Mouse (Mus musculus) macrophage (primary cell): ENCODE results near the gene Lama5. TPM values are rescaled to one million over a fixed set of nuclear protein-coding genes. Genes with fewer than 3 reads are reported as not detected.
"Not testable (repeated sequence)": the region's sequence is repeated elsewhere in the genome, so short reads cannot be mapped to it uniquely, and the experiment has no call there.

Source experiments
- H3K27ac ChIP-seq: fragments of 350-480 bp; formaldehyde crosslinking; 2 replicates; pipeline ENCODE4 v1.9.0; 2021
- H3K36me3 ChIP-seq: fragments of 350-480 bp; formaldehyde crosslinking; 2 replicates; pipeline ENCODE4 v1.9.0; 2021; ENCODE audit errors: inconsistent target
- H3K4me3 ChIP-seq: fragments of 350-480 bp; formaldehyde crosslinking; 2 replicates; pipeline ENCODE4 v1.9.0; 2021; ENCODE audit errors: inconsistent target
- H3K79me2 ChIP-seq: fragments of 350-480 bp; formaldehyde crosslinking; 2 replicates; pipeline ENCODE4 v1.9.0; 2021; ENCODE audit errors: inconsistent target
- WGBS: methylation state at CpG from one replicate; pipeline ENCODE4 v1.1.7; 2026; ENCODE audit warnings: inconsistent platforms; ENCODE audit not compliant: missing documents; 5-methylcytosine and 5-hydroxymethylcytosine counted together
- polyA plus RNA-seq: library from polyadenylated mRNA; stranded (reverse); fragments of 250-400 nt; gene quantifications from 3 replicates; pipeline ENCODE4 v1.2.4, GENCODE M21; 2018; ENCODE audit warnings: inconsistent platforms

The Lama5 gene
- polyA plus RNA-seq, 1 experiment from 2014 or later, result not detected

GRCm38 (mm10) chr2:180259826-180260609 is 34.4 kb upstream of the Lama5 start:
- WGBS, result 87% methylated on average over 17 of the region's 17 CpGs
- H3K4me3 ChIP-seq, H3K27ac ChIP-seq: not testable (repeated sequence)
- Histone ChIP-seq H3K36me3 (peaks cover 15% of the 10 kb centered on the region; the same call in 1 of the 2 replicates), H3K79me2 (peaks cover 14% of the 10 kb centered on the region)

GRCm38 (mm10) chr2:180258951-180259484 is 33.4 kb upstream of the Lama5 start:
- H3K4me3 ChIP-seq, result not testable (repeated sequence)
- peaks cover 12% of the 10 kb centered on the region; the same call in 1 of the 2 replicates for H3K36me3 ChIP-seq

GRCm38 (mm10) chr2:180257963-180258865 is 32.6 kb upstream of the Lama5 start:
- Histone ChIP-seq H3K36me3 (peaks cover 7% of the 10 kb centered on the region; the same call in 1 of the 2 replicates), H3K27ac (peak overlapping the region; percentile 49), H3K79me2 (peaks cover 14% of the 10 kb centered on the region), H3K4me3 (peak overlapping the region; percentile 96)
- WGBS, result 61% methylated on average over 11 of the region's 11 CpGs

More at GRCm38 (mm10) chr2:180258951-180259484, 33.4 kb upstream of the Lama5 start:
- peaks cover 14% of the 10 kb centered on the region for H3K79me2 ChIP-seq
- not testable (repeated sequence) for H3K27ac ChIP-seq
- 92% methylated on average over 10 of the region's 10 CpGs for WGBS

GRCm38 (mm10) chr2:180257001-180257521 is 31.4 kb upstream of the Lama5 start, which contains the start of gene Rps21:
Rps21 (plus strand) TSS chr2:180257377.
- 2% methylated on average over 38 of the region's 38 CpGs for WGBS
- Histone ChIP-seq H3K79me2 (peaks cover 14% of the 10 kb centered on the region), H3K36me3 (peaks cover 7% of the 10 kb centered on the region; the same call in 1 of the 2 replicates), H3K4me3 (peak within 1 kb of the TSS; percentile 96), H3K27ac (peak within 1 kb of the TSS; percentile 71)

- H3K4me3 ChIP-seq, result peak overlapping the region; percentile 55
Measured at GRCm38 (mm10) chr2:180256296-180257000, 30.8 kb upstream of the Lama5 start.

GRCm38 (mm10) chr2:180255701-180256100 is 30.0 kb upstream of the Lama5 start:
- WGBS, result 52% methylated on average over 2 of the region's 9 CpGs
- peak overlapping the region; percentile 71; the same call in 1 of the 2 replicates for H3K27ac ChIP-seq
- peaks cover 14% of the 10 kb centered on the region for H3K79me2 ChIP-seq
- peak overlapping the region; percentile 55; the same call in 1 of the 2 replicates for H3K4me3 ChIP-seq
- H3K36me3 ChIP-seq, result peaks cover 3% of the 10 kb centered on the region; the same call in 1 of the 2 replicates

More at GRCm38 (mm10) chr2:180256296-180257000, 30.8 kb upstream of the Lama5 start:
- H3K79me2 ChIP-seq, result peaks cover 14% of the 10 kb centered on the region
- peak overlapping the region; percentile 71 for H3K27ac ChIP-seq
- WGBS, result 23% methylated on average over 25 of the region's 26 CpGs
- peaks cover 7% of the 10 kb centered on the region; the same call in 1 of the 2 replicates for H3K36me3 ChIP-seq

- peaks cover 14% of the 10 kb centered on the region for H3K79me2 ChIP-seq
- no peaks in the 10 kb centered on the region; the same call in 1 of the 2 replicates for H3K36me3 ChIP-seq
- 94% methylated on average over 5 of the region's 5 CpGs for WGBS
- no peak overlapping the region for H3K27ac ChIP-seq
- H3K4me3 ChIP-seq, result no peak overlapping the region
Measured at GRCm38 (mm10) chr2:180254436-180255209, 29.0 kb upstream of the Lama5 start.

GRCm38 (mm10) chr2:180251838-180252237 is 26.2 kb upstream of the Lama5 start:
- no peaks in the 10 kb centered on the region for H3K36me3 ChIP-seq
- H3K4me3 ChIP-seq, result no peak overlapping the region
- WGBS, result 85% methylated on average over 3 of the region's 3 CpGs
- H3K79me2 ChIP-seq, result no peaks in the 10 kb centered on the region
- no peak overlapping the region for H3K27ac ChIP-seq

GRCm38 (mm10) chr2:180250930-180251611 is 25.4 kb upstream of the Lama5 start:
- no peaks in the 10 kb centered on the region for H3K79me2 ChIP-seq
- WGBS, result 32% methylated on average over 11 of the region's 11 CpGs
- H3K4me3 ChIP-seq, result no peak overlapping the region
- H3K36me3 ChIP-seq, result no peaks in the 10 kb centered on the region
- H3K27ac ChIP-seq, result no peak overlapping the region

GRCm38 (mm10) chr2:180248947-180249660 is 23.4 kb upstream of the Lama5 start:
- Histone ChIP-seq H3K36me3 (no peaks in the 10 kb centered on the region), H3K4me3 (no peak overlapping the region), H3K79me2 (no peaks in the 10 kb centered on the region), H3K27ac (no peak overlapping the region)
- WGBS, result 89% methylated on average over 9 of the region's 9 CpGs

- H3K4me3 ChIP-seq, result no peak overlapping the region
- WGBS, result 93% methylated on average over 5 of the region's 5 CpGs
- no peaks in the 10 kb centered on the region for H3K79me2 ChIP-seq
- no peaks in the 10 kb centered on the region for H3K36me3 ChIP-seq
- H3K27ac ChIP-seq, result no peak overlapping the region
Measured at GRCm38 (mm10) chr2:180247916-180248315, 22.3 kb upstream of the Lama5 start.

GRCm38 (mm10) chr2:180243108-180243507 is 17.4 kb upstream of the Lama5 start:
- WGBS, result 91% methylated on average over 4 of the region's 4 CpGs
- H3K36me3 ChIP-seq, result no peaks in the 10 kb centered on the region
- no peaks in the 10 kb centered on the region for H3K79me2 ChIP-seq
- no peak overlapping the region for H3K27ac ChIP-seq
- H3K4me3 ChIP-seq, result no peak overlapping the region
